Mouse (Mus musculus): ENCODE measurements around the gene Olfr54.
"Not testable (repeated sequence)": the region's sequence is repeated elsewhere in the genome, so short reads cannot be mapped to it uniquely, and the experiment has no call there.

Olfr54 gene

DNA sequence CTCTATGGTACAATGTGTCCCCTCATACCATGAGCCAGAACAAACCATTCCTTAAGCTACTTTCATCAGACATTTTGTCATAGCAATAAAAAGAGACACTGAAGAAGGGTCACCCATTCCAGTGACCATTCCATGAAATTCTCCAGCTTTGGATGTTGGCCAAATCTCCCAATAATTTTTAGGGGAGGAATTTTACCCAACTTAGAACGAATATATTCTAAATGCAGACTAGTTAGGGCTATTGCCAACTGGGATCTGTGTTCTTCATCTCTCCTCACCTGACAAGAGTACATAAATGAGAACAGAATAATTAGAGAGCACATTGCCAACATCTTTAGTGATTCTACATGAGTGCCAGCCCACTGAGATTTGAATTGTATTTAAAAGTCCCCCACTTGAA, at the start of gene Olfr54:
Gene Olfr54, plus strand, starts transcription at position 301 of the 400 bp plus-strand sequence.
- no peak for DNase-seq

- DNase-seq = no peak
These were observed 49.1 kb upstream of the Olfr54 start for GRCm38 (mm10) chr11:50964886-50965285.

DNA sequence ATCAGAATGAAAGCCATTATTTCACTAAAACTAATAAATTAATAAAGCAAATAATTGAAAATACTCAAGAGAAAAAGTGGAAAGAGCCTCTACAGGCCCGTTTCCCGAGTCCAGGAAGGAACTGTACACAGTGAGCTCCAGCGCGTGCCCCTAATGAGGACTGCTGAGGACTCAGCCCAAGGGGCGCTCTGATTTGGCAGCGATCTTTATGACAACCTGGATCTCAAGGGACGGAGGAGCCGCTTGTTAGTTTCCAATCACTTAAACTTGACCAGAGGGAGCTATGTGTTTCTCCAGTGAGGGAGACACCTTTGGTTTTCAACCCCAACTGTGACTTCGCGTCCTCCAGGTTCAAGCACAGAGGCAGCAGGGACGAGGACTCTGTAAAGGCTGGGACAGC, 47.8 kb upstream of the Olfr54 start, which contains the start of gene Olfr1378:
Gene Olfr1378, plus strand, starts transcription at position 301 of the 400 bp plus-strand sequence.
- no peak for DNase-seq

- no peak for DNase-seq
These were observed 36.8 kb upstream of the Olfr54 start for GRCm38 (mm10) chr11:50977216-50977615.

DNA sequence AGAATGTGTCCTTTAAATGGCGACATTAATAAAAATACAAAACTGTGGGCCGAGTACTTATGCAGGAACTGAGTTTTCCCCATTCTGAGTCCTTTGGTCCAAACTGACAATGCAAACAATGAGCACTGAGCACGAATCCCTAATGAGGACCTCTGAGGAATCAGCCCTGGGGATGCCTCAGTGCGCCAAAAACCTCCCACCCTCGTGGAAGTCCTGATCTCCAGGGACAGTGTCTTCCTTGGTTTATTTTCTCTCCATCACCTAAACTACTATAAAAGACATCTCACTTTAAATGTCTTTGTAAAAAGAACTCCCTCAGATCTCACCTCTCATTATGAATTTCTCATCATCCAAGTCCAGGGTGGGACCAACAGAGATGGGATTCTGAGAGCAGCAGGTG, 32.4 kb upstream of the Olfr54 start, which contains the start of gene Olfr1377:
Gene Olfr1377, plus strand, starts transcription at position 301 of the 400 bp plus-strand sequence.
- no peak for DNase-seq

DNA sequence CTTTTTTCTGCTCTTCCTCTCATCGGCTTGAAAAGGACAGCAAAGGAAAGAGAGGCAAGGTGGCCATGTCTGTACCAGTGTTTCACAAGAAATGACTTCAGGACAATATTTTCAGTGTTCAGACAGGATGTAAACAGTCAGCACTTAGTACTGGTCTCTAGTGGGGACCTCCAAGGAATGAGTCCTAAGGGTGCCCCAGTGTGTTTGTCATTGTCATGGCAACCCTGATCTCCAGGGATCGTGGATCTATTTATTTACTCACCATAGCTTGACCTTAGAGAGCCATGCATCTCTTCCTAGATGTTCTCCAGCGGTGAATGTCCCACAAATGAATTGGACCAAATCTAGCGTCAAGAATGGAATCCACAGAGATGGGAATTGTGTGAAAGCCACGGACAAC, 10.7 kb upstream of the Olfr54 start, which contains the start of gene Olfr51:
Gene Olfr51, plus strand, starts transcription at position 301 of the 400 bp plus-strand sequence.
- DNase-seq = no peak

GRCm38 (mm10) chr11:51011821-51012220, 2.2 kb upstream of the Olfr54 start:
- DNase-seq = no peak

DNA sequence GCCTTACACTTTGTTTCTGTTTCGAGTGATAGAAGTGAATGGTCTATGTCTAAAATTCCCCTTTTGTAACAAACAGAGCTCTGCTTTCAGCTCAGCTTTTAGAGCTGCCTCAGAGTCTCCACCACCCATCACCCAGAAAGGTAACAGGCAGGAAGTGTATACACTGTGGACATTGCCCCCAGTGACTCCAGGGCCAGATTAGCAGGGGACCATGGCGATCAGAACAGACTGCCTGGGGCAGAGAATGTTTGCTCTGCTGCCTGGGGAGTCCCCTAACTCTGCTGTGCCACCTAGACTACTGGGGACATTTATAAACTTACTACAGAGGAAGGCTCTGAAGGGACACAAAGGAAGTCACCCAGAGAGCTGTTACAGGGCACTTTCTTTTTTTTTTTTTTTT, 2.3 kb downstream of the Olfr54 start:
- DNase-seq = no peak

DNA sequence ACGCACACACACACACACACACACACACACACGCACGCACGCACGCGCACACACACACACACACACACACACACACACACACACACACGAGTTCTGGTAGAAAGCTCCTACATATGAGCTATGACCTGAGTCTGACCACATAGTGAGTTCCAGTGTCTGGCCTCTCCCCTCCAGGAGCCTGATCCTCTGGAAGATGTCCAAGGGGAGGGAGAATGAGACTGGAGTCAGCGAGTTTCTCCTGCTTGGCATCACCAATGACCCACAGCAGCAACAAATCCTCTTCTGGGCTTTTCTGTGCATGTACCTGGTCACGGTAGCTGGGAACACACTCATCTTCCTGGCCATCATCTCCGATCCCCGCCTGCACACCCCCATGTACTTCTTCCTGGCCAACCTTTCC, 12.8 kb downstream of the Olfr54 start:
- not testable (repeated sequence) for DNase-seq

- not testable (repeated sequence) for DNase-seq
These were observed 15.3 kb downstream of the Olfr54 start for GRCm38 (mm10) chr11:51029381-51029780.

DNA sequence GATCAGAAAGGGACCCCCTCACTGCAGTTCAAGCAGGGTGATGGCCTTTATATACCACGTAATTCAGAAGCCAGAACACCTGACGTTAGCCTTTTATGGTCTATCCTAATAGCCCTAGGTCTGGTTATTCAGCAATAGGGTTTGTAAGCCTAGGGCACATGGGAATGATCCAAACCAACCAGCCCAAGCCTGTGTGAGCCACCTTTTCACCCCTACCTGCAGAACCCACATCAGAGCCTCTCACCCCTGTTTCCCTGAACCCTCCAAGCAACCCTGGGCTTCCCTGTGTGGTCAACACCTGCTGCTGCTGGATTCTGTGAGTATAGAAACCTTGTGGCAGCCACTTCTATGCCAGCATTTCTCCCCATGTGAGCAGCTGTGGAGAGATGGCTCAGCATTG, 16.2 kb downstream of the Olfr54 start:
- DNase-seq = no peak

GRCm38 (mm10) chr11:51032851-51033250, 18.8 kb downstream of the Olfr54 start:
- no peak for DNase-seq

- not testable (repeated sequence) for DNase-seq
These were observed 20.1 kb downstream of the Olfr54 start for GRCm38 (mm10) chr11:51034141-51034540.

GRCm38 (mm10) chr11:51035951-51036350, 21.9 kb downstream of the Olfr54 start:
- no peak for DNase-seq

- DNase-seq = not testable (repeated sequence)
These were observed 30.7 kb downstream of the Olfr54 start for GRCm38 (mm10) chr11:51044776-51045175.

DNA sequence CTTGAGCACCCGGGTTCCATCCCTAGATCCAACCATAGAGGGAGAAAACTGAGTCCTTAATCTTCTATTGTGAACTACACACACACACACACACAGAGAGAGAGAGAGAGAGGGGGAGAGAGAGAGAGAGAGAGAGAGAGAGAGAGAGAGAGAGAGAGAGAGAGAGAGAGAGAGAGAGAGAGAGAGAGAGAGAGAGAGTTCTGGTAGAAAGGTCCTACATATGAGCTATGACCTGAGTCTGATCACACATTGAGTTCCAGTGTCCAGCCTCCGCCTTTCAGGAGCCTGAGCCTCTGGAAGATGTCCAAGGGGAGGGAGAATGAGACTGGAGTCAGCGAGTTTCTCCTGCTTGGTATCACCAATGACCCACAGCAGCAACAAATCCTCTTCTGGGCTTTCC, 33.8 kb downstream of the Olfr54 start, which contains the start of gene Olfr1375:
Gene Olfr1375, plus strand, starts transcription at position 301 of the 400 bp plus-strand sequence.
- not testable (repeated sequence) for DNase-seq

DNA sequence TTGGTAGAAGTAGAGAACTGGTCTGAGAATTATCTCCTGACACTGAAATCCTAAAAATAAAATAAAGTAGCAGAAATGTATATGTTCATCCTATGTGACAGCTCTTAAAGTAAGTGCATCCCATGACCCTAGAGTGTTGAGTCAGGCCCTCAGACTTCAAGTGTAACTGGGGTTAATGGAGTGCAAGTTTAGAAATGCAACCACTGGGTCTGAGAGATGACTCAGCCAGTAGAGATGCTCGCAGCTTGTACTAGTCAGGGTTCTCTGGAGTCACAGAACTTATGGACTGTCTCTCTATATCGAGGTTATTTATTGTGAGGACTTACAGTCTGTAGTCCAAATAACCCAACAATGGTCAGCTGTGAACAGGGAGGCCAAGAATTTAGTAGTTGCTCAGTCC, 37.6 kb downstream of the Olfr54 start:
- no peak for DNase-seq

- DNase-seq = no peak
These were observed 39.2 kb downstream of the Olfr54 start for GRCm38 (mm10) chr11:51053230-51053629.

GRCm38 (mm10) chr11:51059151-51059571, 45.1 kb downstream of the Olfr54 start, which contains the start of gene Zfp354a:
TSS of gene Zfp354a (plus strand) at chr11:51059257.
- DNase-seq = peak; percentile 73

DNA sequence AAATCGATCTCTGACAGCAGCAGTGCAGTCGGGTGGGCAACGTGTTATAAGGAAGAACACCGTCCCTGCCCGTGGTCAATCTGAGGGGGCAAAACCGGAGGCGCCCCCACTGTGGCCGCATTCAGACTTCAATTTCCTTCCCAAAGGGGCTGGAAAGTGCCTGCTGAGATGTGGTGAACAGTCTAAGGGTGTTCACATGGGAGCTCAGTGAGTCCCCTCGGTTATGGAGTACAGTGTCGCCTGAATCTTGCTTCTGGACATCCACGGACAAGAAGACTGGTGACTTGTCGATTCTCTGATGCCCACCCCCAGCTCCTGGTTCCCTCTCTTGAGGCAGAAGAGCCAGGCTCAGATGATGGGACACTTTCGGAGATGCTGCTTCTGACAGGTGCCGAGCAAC, 45.6 kb downstream of the Olfr54 start:
- no peak for DNase-seq

DNA sequence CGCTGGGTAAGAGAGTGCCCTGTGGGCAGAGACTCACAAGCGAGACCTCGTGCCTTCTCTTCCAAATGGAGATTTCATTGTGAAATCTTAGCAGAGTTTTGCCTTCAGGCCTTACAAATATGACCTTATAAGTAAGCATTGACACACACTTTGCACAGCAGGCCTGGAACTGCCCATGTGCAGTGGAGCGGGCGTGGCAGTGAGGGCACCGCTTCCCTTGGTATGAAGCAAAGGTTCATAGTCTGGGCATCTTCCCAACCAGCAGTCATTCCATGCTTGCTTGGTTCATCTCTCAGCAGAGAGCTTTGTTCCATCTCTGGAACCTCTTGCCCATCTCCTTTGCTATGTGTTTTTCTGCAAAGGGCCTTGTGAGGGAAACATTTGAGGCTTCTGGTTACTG, 46.9 kb downstream of the Olfr54 start:
- no peak for DNase-seq

DNA sequence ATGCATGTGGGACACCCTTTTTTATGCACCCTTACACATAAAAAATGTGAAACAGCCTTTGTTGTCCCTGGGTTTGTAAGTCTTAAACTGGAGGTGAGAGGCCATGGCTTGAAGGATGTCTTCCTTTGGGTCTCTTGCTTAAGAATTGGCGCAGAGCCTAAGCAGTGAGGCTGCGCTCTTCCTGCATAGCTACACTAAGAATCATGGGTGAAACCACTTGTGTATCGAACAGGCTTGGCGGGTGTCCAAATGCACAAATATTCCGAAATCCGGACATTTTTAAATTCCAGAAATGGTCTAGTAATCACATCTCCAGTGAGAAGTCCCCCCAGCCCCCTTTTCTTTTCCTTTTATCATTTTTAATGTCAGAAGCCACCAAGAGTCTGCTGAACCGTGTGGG, 49.2 kb downstream of the Olfr54 start:
- DNase-seq = no peak

DNA sequence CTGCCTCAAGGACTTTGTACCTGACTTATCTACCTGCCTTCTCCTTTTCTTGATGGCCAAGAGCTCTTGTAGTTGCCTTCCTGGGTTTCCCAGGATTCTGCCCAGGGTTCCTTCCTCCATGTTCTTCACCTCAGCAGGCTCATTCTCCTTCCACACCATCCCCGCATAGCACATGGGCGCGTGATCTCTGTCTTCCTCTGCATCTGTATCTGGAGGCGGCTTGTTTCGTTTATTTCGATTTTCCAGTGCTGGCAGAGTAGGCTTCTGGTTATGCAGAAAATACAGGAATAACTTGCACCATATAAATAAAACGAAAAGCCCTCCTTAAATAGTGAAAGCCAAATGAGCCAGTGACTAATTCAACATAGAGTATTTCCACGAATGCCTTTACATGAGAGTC, 49.8 kb downstream of the Olfr54 start:
- DNase-seq = peak; percentile 20
